ENCODE assay signal across 8 mouse cellular contexts in the genomic region with DNA sequence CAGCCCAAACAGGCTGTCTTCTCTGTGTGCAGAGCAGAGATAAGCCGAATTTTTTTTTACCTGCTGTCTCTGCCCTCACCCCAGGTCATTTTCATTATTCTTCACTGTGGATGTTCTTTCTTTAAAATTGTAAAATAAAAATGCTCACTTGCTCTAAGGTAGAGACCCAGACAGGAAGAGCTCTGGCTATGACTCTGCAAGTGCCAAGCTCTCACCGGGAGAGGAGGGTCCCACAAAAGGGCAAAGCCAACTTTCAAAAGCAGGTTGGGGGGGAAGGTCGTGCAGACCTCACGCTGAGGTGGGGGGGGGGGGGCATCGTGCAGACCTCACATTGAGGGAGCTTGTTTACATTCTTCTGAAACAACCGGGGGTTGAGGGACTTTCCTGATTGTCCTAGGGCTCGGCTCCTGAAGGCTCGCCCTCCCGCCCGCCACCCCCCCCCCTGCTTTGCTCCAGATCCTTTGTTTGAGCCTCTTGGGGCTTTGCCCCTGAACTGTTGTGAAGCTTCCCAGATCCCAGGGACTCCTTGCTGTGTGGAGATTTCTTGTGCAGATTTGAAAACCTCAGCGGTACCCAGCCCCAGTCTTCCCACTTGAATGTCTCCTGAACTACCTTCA.
DNase-seq lines count a peak whose midpoint lies in the region; ATAC-seq lines count a peak whose summit lies in the region.

No protein-coding gene starts in this region.

- peaks cover 89% of the 10 kb centered on the region for H3K36me3 ChIP-seq in megakaryocyte, embryonic 14.5 days (replicated peaks; ENCODE audit: low read length)
- no peaks in the 10 kb centered on the region for H3K36me3 ChIP-seq in forebrain, embryonic 14.5 days (ENCODE audit: control insufficient read depth, insufficient read depth, low read length)
- H3K36me3 ChIP-seq in midbrain, embryonic 11.5 days (ENCODE audit: control insufficient read depth, insufficient read depth, low read length), result no peaks in the 10 kb centered on the region; the same call in 1 of the 2 replicates

- H3K9me3 ChIP-seq in megakaryocyte, embryonic 14.5 days, result no peaks in the 10 kb centered on the region
- no peaks in the 10 kb centered on the region for H3K9me3 ChIP-seq in forebrain, embryonic 14.5 days (replicated peaks; ENCODE audit: control insufficient read depth, low read length)
- H3K9me3 ChIP-seq in midbrain, embryonic 11.5 days (ENCODE audit: control insufficient read depth, low read length), result no peaks in the 10 kb centered on the region

- DNase-seq in forebrain, embryonic 14.5 days (ENCODE audit: low spot score), result peak; percentile 8
- peak; percentile 94 for DNase-seq in midbrain, embryonic 11.5 days (ENCODE audit: low spot score, missing footprints)
- DNase-seq in thymus, postnatal 4 days, result peak; percentile 44
- no peak for DNase-seq in right cerebral cortex, postnatal 25 days
- DNase-seq in left cerebral cortex, postnatal 10 days (ENCODE audit: extremely low spot score in 1 of 2, low spot score in 2 of 2), result no peak
- no peak for DNase-seq in left cerebral cortex, postnatal 25 days (ENCODE audit: low spot score in 2 of 2)

- H3K4me2 ChIP-seq in forebrain, embryonic 14.5 days (ENCODE audit: low read length), result peak overlapping the region; percentile 36
- H3K4me2 ChIP-seq in midbrain, embryonic 11.5 days, result peak overlapping the region; percentile 36

- intact Hi-C loops in left cerebral cortex, postnatal 10 days (cut with DNase I), result no loop called here
- intact Hi-C loops in left cerebral cortex, postnatal 25 days (cut with DNase I), result no loop called here

- no peaks in the 10 kb centered on the region for H3K27me3 ChIP-seq in megakaryocyte, embryonic 14.5 days (replicated peaks)
- no peaks in the 10 kb centered on the region for H3K27me3 ChIP-seq in forebrain, embryonic 14.5 days (replicated peaks; ENCODE audit: control insufficient read depth, insufficient read depth, low read length)
- H3K27me3 ChIP-seq in midbrain, embryonic 11.5 days (ENCODE audit: control insufficient read depth, insufficient read depth, low read length), result no peaks in the 10 kb centered on the region

- no peak for ATAC-seq in megakaryocyte, adult 5-6 weeks (ENCODE audit: poor library complexity, severe bottlenecking)
- 0 out of 2 replicates have a peak, but pooled peaks have one; percentile 38 for ATAC-seq in forebrain, embryonic 14.5 days
- peak; percentile 77 for ATAC-seq in midbrain, embryonic 11.5 days (ENCODE audit: low FRiP score)

- peak overlapping the region; percentile 37; the same call in 1 of the 2 replicates for H3K9ac ChIP-seq in forebrain, embryonic 14.5 days (ENCODE audit: low read length)
- H3K9ac ChIP-seq in midbrain, embryonic 11.5 days (ENCODE audit: low read length), result peak overlapping the region; percentile 50

- H3K4me1 ChIP-seq in megakaryocyte, embryonic 14.5 days, result peaks cover 95% of the 10 kb centered on the region
- H3K4me1 ChIP-seq in forebrain, embryonic 14.5 days (ENCODE audit: control insufficient read depth, insufficient read depth, low read length), result peaks cover 10% of the 10 kb centered on the region
- H3K4me1 ChIP-seq in midbrain, embryonic 11.5 days (ENCODE audit: control insufficient read depth, insufficient read depth, low read length), result peaks cover 16% of the 10 kb centered on the region

- peak overlapping the region; percentile 38 for H3K4me3 ChIP-seq in megakaryocyte, embryonic 14.5 days (replicated peaks)
- no peak overlapping the region for H3K4me3 ChIP-seq in forebrain, embryonic 14.5 days (ENCODE audit: low read depth, low read length)
- H3K4me3 ChIP-seq in midbrain, embryonic 11.5 days (ENCODE audit: low read depth, low read length), result no peak overlapping the region

- 2% methylated on average over 11 of the region's 11 CpGs for WGBS in forebrain, embryonic 14.5 days
- 6% methylated on average over 11 of the region's 11 CpGs for WGBS in midbrain, embryonic 11.5 days

- H3K27ac ChIP-seq in forebrain, embryonic 14.5 days (ENCODE audit: low read depth, low read length), result no peak overlapping the region
- H3K27ac ChIP-seq in midbrain, embryonic 11.5 days (ENCODE audit: low read depth, low read length), result no peak overlapping the region

Comparison
In these comparisons a context has a peak if more than half of its experiments do, and no peak if none do; other contexts are left out.
1. DNase-seq: peak in forebrain, embryonic 14.5 days (single experiment), midbrain, embryonic 11.5 days (single experiment) and thymus, postnatal 4 days (single experiment); none in right cerebral cortex, postnatal 25 days (single experiment), left cerebral cortex, postnatal 10 days (0 of 2) and left cerebral cortex, postnatal 25 days (0 of 2).